Mouse (Mus musculus) liver, embryonic 12.5 days (tissue): ENCODE data around the gene Dclk2. TPM values are rescaled to one million over a fixed set of nuclear protein-coding genes. Genes with fewer than 3 reads are reported as not detected.

Experiments
- ATAC-seq: fragments of 200-750 bp; cut with Nextera tagmentation; 2 replicates; pipeline ENCODE4 v1.8.0; 2017; ENCODE audit warnings: moderate number of reproducible peaks, mild to moderate bottlenecking, moderate library complexity
- H3K27ac ChIP-seq: fragments of 300-500 bp; sonication (generic); 2 replicates; pipeline ENCODE4 v1.5.1; 2016; ENCODE audit warnings: mild to moderate bottlenecking
- H3K27me3 ChIP-seq: fragments of 300-500 bp; sonication (generic); replicated peaks from 2 replicates; pipeline ENCODE4 v1.6.1; 2016; ENCODE audit warnings: mild to moderate bottlenecking, moderate library complexity
- H3K36me3 ChIP-seq: fragments of 300-500 bp; sonication (generic); 2 replicates; pipeline ENCODE4 v1.6.1; 2016; ENCODE audit warnings: mild to moderate bottlenecking, moderate library complexity
- H3K4me1 ChIP-seq: fragments of 300-500 bp; sonication (generic); 2 replicates; pipeline ENCODE4 v1.6.1; 2016
- H3K4me2 ChIP-seq: fragments of 300-500 bp; sonication (generic); 2 replicates; pipeline ENCODE4 v1.6.1; 2016; ENCODE audit warnings: mild to moderate bottlenecking, moderate library complexity
- H3K4me3 ChIP-seq: fragments of 300-500 bp; sonication (generic); 2 replicates; pipeline ENCODE4 v1.5.1; 2016; ENCODE audit warnings: mild to moderate bottlenecking, moderate library complexity
- H3K9ac ChIP-seq: fragments of 300-500 bp; sonication (generic); 2 replicates; pipeline ENCODE4 v1.6.1; 2016; ENCODE audit warnings: mild to moderate bottlenecking, moderate library complexity
- H3K9me3 ChIP-seq: fragments of 300-500 bp; sonication (generic); replicated peaks from 2 replicates; pipeline ENCODE4 v1.6.1; 2016; ENCODE audit warnings: mild to moderate bottlenecking, moderate library complexity
- WGBS: fragments of 180-500 bp; shearing (Covaris S2); methylation state at CpG from one replicate; pipeline ENCODE4 v1.1.7; 2016; ENCODE audit not compliant: insufficient replicate concordance; 5-methylcytosine and 5-hydroxymethylcytosine counted together
- polyA plus RNA-seq: library from polyadenylated mRNA; unstranded; fragments of >200 nt; fragmentation: Nextera tagmentation; extraction: Ambion mirVana; gene quantifications from 2 replicates; pipeline ENCODE4 v1.2.1, GENCODE M21; 2016

The Dclk2 gene
- polyA plus RNA-seq, 1 experiment from 2014 or later = 11.3 TPM

DNA sequence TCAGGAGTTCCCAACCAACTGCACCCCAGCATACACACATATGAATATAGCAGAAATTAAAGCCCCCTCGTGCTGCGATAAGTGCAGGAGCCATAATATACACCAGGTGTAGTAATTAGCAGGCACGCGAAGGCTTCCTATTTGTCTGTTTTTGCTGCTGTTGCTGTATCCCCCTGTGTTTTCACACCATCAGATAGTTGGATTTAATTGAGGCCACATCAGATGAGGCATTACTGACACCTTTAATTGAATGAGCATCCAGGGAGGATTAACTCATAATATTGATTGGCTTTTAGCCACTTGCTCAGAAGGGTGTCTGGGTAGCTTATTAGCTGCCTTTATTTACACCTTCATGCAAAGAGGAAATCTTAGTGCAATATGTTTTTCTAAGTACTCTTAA lies 180.9 kb downstream of the Dclk2 start:
- Histone ChIP-seq H3K27ac (no peak overlapping the region), H3K36me3 (no peaks in the 10 kb centered on the region), H3K4me3 (no peak overlapping the region), H3K4me1 (no peaks in the 10 kb centered on the region), H3K4me2 (no peak overlapping the region), H3K27me3 (no peaks in the 10 kb centered on the region), H3K9ac (no peak overlapping the region), H3K9me3 (no peaks in the 10 kb centered on the region)
- WGBS = 90% methylated on average over 4 of the region's 4 CpGs
- no peak for ATAC-seq

DNA sequence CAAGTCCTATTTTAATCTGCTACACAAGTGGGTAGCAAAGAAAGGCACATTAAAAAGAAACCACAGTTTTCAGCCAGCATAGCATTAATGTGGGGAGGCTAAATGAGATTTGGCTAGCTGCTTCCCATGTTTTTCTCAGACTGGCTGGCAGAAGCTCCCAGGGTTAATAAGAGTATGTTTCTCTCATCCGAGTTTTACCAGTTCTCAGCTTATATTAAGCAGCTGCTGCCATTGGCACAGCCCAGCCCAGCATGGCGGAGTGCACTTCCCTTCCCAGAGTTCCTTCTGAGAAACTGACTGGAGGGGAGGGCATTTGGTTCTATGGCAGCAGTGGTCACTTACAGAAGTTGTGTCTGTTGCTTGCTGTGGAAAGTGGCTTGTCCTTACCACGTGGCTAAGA lies 181.8 kb downstream of the Dclk2 start:
- WGBS = 74% methylated on average over 3 of the region's 3 CpGs
- Histone ChIP-seq H3K4me2 (no peak overlapping the region), H3K4me3 (no peak overlapping the region), H3K36me3 (no peaks in the 10 kb centered on the region), H3K4me1 (no peaks in the 10 kb centered on the region), H3K9me3 (no peaks in the 10 kb centered on the region), H3K27ac (no peak overlapping the region), H3K27me3 (no peaks in the 10 kb centered on the region), H3K9ac (no peak overlapping the region)
- ATAC-seq = no peak

Other genes with a start within 250 kb of the Dclk2 start
- 8.7 and 10.2 TPM in 2 replicates for gene Cd1d1, start 78.6 kb upstream of the Dclk2 start, polyA plus RNA-seq